Mouse (Mus musculus): ENCODE data around the gene Erlin1.

GRCm38 (mm10) chr19:44100840-44101239 lies 31.3 kb upstream of the Erlin1 start:
- no peak for TF ChIP-seq CTCF (IDR thresholded peaks at IDR 0.05; ENCODE audit: control insufficient read depth, insufficient read depth, insufficient read length)
- no peak for TF ChIP-seq MAX (IDR thresholded peaks at IDR 0.05)
- no peak for TF ChIP-seq CEBPB (IDR thresholded peaks at IDR 0.05; ENCODE audit: low read depth)
- no peak for TF ChIP-seq USF1 (IDR thresholded peaks at IDR 0.05; ENCODE audit: low read depth)
